Mouse (Mus musculus): ENCODE measurements at regions not wholly inside any gene's neighbourhood (a gene's known extent, or its start where the extent isn't known, plus 50 kb on each side); places are given as distances from the start of the nearest gene placed in this dataset.

DNA sequence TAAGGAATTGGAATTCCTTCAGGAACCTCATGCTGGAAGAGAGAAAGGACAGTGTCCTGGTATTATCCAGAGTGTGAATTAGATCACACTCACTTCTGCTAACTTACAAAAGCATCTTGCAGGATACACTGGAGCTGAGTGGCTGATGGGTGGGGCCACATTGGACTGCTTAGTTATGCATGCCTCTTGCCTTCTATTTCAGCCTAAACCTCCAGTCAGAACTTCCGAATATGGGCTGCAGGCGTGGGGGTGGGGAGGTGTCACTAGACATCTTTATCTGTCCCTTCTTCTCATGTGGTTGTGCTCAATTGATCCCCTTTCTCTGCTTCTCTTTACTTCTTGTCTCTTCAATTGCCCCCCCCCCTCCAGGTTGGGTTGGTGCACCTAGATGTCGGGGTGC, 279.5 kb downstream of the Cd83 start:
- TF ChIP-seq TAL1 (IDR thresholded peaks at IDR 0.05; ENCODE audit: low read length) (no peak), GATA1 (IDR thresholded peaks at IDR 0.05; ENCODE audit: low read length) (no peak)

Measured in erythroblast, embryonic 14.5 days (primary cell).